Mouse (Mus musculus) skeletal muscle tissue, adult 2 months (tissue): ENCODE measurements around the gene 1700001C19Rik.

Source experiments
- DNase-seq: peaks from one replicate; pipeline ENCODE4 v3.0.0-alpha.2; 2012; ENCODE audit warnings: low read depth, low spot score

1700001C19Rik gene

GRCm38 (mm10) chr17:47436907-47437547 is at the start of gene 1700001C19Rik:
1700001C19Rik (minus strand) TSS chr17:47437376.
- no peak for DNase-seq

GRCm38 (mm10) chr17:47485791-47486190 is 48.6 kb upstream of the 1700001C19Rik start:
- no peak for DNase-seq

GRCm38 (mm10) chr17:47484993-47485392 is 47.8 kb upstream of the 1700001C19Rik start:
- DNase-seq, result no peak

GRCm38 (mm10) chr17:47484241-47484921 is 47.2 kb upstream of the 1700001C19Rik start:
- DNase-seq, result no peak

- DNase-seq, result peak; percentile 36
Measured at GRCm38 (mm10) chr17:47482401-47482800, 45.2 kb upstream of the 1700001C19Rik start.

- DNase-seq, result no peak
Measured at GRCm38 (mm10) chr17:47479887-47480286, 42.7 kb upstream of the 1700001C19Rik start.

GRCm38 (mm10) chr17:47475714-47476113 is 38.5 kb upstream of the 1700001C19Rik start:
- DNase-seq, result no peak

GRCm38 (mm10) chr17:47475181-47475580 is 38.0 kb upstream of the 1700001C19Rik start:
- no peak for DNase-seq

- DNase-seq, result no peak
Measured at GRCm38 (mm10) chr17:47474250-47474649, 37.1 kb upstream of the 1700001C19Rik start.

GRCm38 (mm10) chr17:47473434-47473974 is 36.3 kb upstream of the 1700001C19Rik start:
- no peak for DNase-seq

- peak; percentile 52 for DNase-seq
Measured at GRCm38 (mm10) chr17:47472435-47473350, 35.5 kb upstream of the 1700001C19Rik start.

GRCm38 (mm10) chr17:47470686-47471085 is 33.5 kb upstream of the 1700001C19Rik start:
- DNase-seq, result no peak

GRCm38 (mm10) chr17:47470121-47470520 is 32.9 kb upstream of the 1700001C19Rik start:
- DNase-seq, result no peak

- no peak for DNase-seq
Measured at GRCm38 (mm10) chr17:47469642-47470041, 32.5 kb upstream of the 1700001C19Rik start.

- DNase-seq, result no peak
Measured at GRCm38 (mm10) chr17:47468466-47468865, 31.3 kb upstream of the 1700001C19Rik start.

GRCm38 (mm10) chr17:47468063-47468462 is 30.9 kb upstream of the 1700001C19Rik start:
- DNase-seq, result no peak

- DNase-seq, result no peak
Measured at GRCm38 (mm10) chr17:47467659-47468058, 30.5 kb upstream of the 1700001C19Rik start.

- no peak for DNase-seq
Measured at GRCm38 (mm10) chr17:47466284-47466683, 29.1 kb upstream of the 1700001C19Rik start.

GRCm38 (mm10) chr17:47465016-47465415 is 27.8 kb upstream of the 1700001C19Rik start:
- no peak for DNase-seq

- no peak for DNase-seq
Measured at GRCm38 (mm10) chr17:47464248-47464965, 27.2 kb upstream of the 1700001C19Rik start.

GRCm38 (mm10) chr17:47462728-47463388 is 25.7 kb upstream of the 1700001C19Rik start:
- no peak for DNase-seq
